Mouse (Mus musculus) CD4-positive naive resting alpha-beta T cell, adult 76 days (primary cell): Measurements from ENCODE around the gene Lurap1. TPM values are rescaled to one million over a fixed set of nuclear protein-coding genes. Genes with fewer than 3 reads are reported as not detected.

Experiments
- total RNA-seq: library from RNA; stranded (reverse); gene quantifications from one replicate; pipeline ENCODE4 v1.2.4, GENCODE M21; 2023

The Lurap1 gene
- 0.56 TPM for total RNA-seq

GRCm38 (mm10) chr4:116151238-116151637, at the start of gene Lurap1:
Gene Lurap1 (minus strand): TSS chr4:116151338.

DNA sequence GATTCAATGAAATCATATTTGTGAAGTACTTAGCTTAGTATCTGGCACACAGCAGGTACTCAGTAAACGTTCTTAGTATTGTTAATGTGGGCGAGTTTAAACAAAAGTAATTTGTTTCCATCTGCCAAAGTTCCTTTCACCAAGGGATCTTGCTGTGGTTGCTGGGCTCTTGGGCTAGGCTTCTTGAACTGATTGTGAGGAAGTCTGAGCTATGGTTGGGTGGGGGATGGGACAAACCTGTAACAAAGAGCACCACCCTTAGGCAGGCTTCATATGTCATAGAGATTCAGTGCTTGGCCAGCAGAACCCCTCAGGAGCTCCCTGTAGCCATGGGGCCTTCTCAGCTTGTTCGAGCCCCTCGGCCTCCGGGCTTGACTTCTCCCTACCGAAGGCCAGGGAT, 21.9 kb upstream of the Lurap1 start, which contains the start of the genes 1700042G07Rik and Gm49337:
Gene 1700042G07Rik (plus strand): TSS at position 301 of the 400 bp plus-strand sequence.
Gene Gm49337 (plus strand): TSS at position 313 of the 400 bp plus-strand sequence.

GRCm38 (mm10) chr4:116167404-116167803, 16.3 kb upstream of the Lurap1 start, which contains the start of gene Tspan1:
Gene Tspan1 (minus strand): TSS chr4:116167601.

GRCm38 (mm10) chr4:116123602-116124519, 27.3 kb downstream of the Lurap1 start, which contains the start of the genes Rad54l and Pomgnt1:
Gene Rad54l (minus strand): TSS chr4:116123690.
Gene Pomgnt1 (plus strand): TSS chr4:116123840.

Other genes starting within 250 kb of the Lurap1 start
- not detected for gene Dmbx1, start 211.4 kb downstream of the Lurap1 start, total RNA-seq
- gene Faah, start 133.4 kb downstream of the Lurap1 start, total RNA-seq, result 141 TPM
- 63.0 TPM for gene Nsun4, start 97.5 kb downstream of the Lurap1 start, total RNA-seq
- 297 TPM for gene Uqcrh, start 76.3 kb downstream of the Lurap1 start, total RNA-seq
- 25.1 TPM for gene Lrrc41, start 76.1 kb downstream of the Lurap1 start, total RNA-seq
- 0.38 TPM for gene Rad54l, start 27.6 kb downstream of the Lurap1 start, total RNA-seq
- gene Pomgnt1, start 27.5 kb downstream of the Lurap1 start, total RNA-seq, result 31.9 TPM
- gene Tspan1, start 16.3 kb upstream of the Lurap1 start, total RNA-seq, result not detected
- not detected for gene 1700042G07Rik, start 22.0 kb upstream of the Lurap1 start, total RNA-seq
- not detected for gene Gm49337, start 22.0 kb upstream of the Lurap1 start, total RNA-seq
- 3.2 TPM for gene Pik3r3, start 70.3 kb upstream of the Lurap1 start, total RNA-seq